Mouse (Mus musculus) erythroblast, adult 5-6 weeks (primary cell): ENCODE measurements around the gene Ube4a. TPM values are rescaled to one million over a fixed set of nuclear protein-coding genes. Genes with fewer than 3 reads are reported as not detected.
A peak's percentile ranks its signal among the peaks of the same experiment; 100 is the strongest.

ENCODE experiments used
- ATAC-seq: replicated peaks from 2 replicates; pipeline ENCODE4 v1.8.0; 2016; ENCODE audit warnings: moderate number of reproducible peaks, mild to moderate bottlenecking, moderate TSS enrichment, inconsistent platforms; ENCODE audit not compliant: poor library complexity, low FRiP score, severe bottlenecking
- total RNA-seq, 2 experiments: library from RNA; stranded (forward) in 1 of 2; stranded (reverse) in 1 of 2; fragments of 150-400 nt in 1 of 2; fragments of 200-764, 138-1000 nt in 1 of 2; gene quantifications; 2 replicates each; pipeline versions ENCODE4 v1.2.3 to v1.2.4; 2015 to 2017; ENCODE audit warnings: low replicate concordance in 2 of 2

Gene Ube4a
- total RNA-seq (2015; ENCODE audit: low replicate concordance) (19.0 and 38.2 TPM in 2 replicates), total RNA-seq (2017; ENCODE audit: low replicate concordance) (29.6 and 53.4 TPM in 2 replicates)

GRCm38 (mm10) chr9:44965126-44965832 lies at the start of gene Ube4a:
Ube4a (minus strand) TSS chr9:44965600.
- ATAC-seq, result peak; percentile 94

- ATAC-seq, result no peak
Observed at GRCm38 (mm10) chr9:45014879-45015278, 49.5 kb upstream of the Ube4a start.

GRCm38 (mm10) chr9:45011291-45011690 lies 45.9 kb upstream of the Ube4a start:
- ATAC-seq, result no peak

- ATAC-seq, result no peak
Observed at GRCm38 (mm10) chr9:45010461-45010860, 45.1 kb upstream of the Ube4a start.

GRCm38 (mm10) chr9:45009180-45010078 lies 44.0 kb upstream of the Ube4a start, which contains the start of gene Cd3e:
Cd3e (minus strand) TSS chr9:45009627.
- no peak for ATAC-seq

GRCm38 (mm10) chr9:45008342-45008741 lies 42.9 kb upstream of the Ube4a start:
- no peak for ATAC-seq

GRCm38 (mm10) chr9:45007404-45007803 lies 42.0 kb upstream of the Ube4a start:
- no peak for ATAC-seq

GRCm38 (mm10) chr9:45000249-45000648 lies 34.8 kb upstream of the Ube4a start:
- ATAC-seq, result no peak

- no peak for ATAC-seq
Observed at GRCm38 (mm10) chr9:44999776-45000175, 34.4 kb upstream of the Ube4a start.

- no peak for ATAC-seq
Observed at GRCm38 (mm10) chr9:44999171-44999570, 33.8 kb upstream of the Ube4a start.

- ATAC-seq, result no peak
Observed at GRCm38 (mm10) chr9:44998138-44998537, 32.7 kb upstream of the Ube4a start.

- ATAC-seq, result no peak
Observed at GRCm38 (mm10) chr9:44996590-44996989, 31.2 kb upstream of the Ube4a start.

- ATAC-seq, result no peak
Observed at GRCm38 (mm10) chr9:44994962-44995361, 29.6 kb upstream of the Ube4a start.

- ATAC-seq, result no peak
Observed at GRCm38 (mm10) chr9:44993268-44993667, 27.9 kb upstream of the Ube4a start.

GRCm38 (mm10) chr9:44992271-44992670 lies 26.9 kb upstream of the Ube4a start:
- no peak for ATAC-seq

- ATAC-seq, result no peak
Observed at GRCm38 (mm10) chr9:44991821-44992220, 26.4 kb upstream of the Ube4a start.

- no peak for ATAC-seq
Observed at GRCm38 (mm10) chr9:44986976-44987375, 21.6 kb upstream of the Ube4a start.

- no peak for ATAC-seq
Observed at GRCm38 (mm10) chr9:44986242-44986781, 20.9 kb upstream of the Ube4a start.

- ATAC-seq, result no peak
Observed at GRCm38 (mm10) chr9:44985721-44986161, 20.3 kb upstream of the Ube4a start.

- no peak for ATAC-seq
Observed at GRCm38 (mm10) chr9:44983001-44983400, 17.6 kb upstream of the Ube4a start.
